Mouse (Mus musculus): ENCODE results near the gene Heca.

DNA sequence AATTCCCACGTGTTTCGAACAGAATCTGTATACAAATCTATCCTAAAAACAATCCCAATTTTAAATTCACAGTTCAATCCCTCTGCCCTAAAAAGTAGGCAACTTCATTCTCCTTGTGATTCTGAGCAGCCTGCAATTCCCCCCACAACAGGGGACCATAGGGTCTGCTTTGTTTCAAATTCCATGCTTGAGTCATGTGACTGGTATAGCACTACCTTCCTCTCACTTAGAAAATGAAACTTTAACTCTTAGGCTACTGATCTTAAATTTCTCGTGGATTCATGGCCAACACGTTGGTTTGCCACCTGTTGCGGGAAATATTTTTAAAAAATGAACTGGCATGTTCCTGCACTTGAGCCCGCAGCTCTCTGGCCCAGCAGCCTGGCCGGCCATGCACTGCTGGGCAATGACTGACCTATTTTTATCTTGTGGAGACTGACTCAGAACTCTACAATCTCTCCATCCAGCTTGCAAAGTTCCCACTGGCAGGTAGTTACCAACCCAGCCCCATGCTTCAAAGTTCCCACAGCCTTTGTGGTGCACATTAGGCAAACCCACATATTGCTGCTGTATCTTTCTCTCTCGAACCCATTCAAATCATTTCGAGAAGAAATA, 90.1 kb downstream of the Heca start:
- TF ChIP-seq CTCF (conservative IDR thresholded peaks at IDR 0.05; ENCODE audit: low read length): no peak
- TF ChIP-seq POU5F1 (IDR thresholded peaks at IDR 0.05; ENCODE audit: borderline replicate concordance, low read length): no peak

All from E14TG2a.4 (cell line).